Mouse (Mus musculus) hindbrain, embryonic 11.5 days (tissue): ENCODE results near the gene Hist1h2ah. TPM values are rescaled to one million over a fixed set of nuclear protein-coding genes. Genes with fewer than 3 reads are reported as not detected.

Source experiments
- ATAC-seq: fragments of 200-750 bp; cut with Nextera tagmentation; 2 replicates; pipeline ENCODE4 v1.8.0; 2017; ENCODE audit warnings: mild to moderate bottlenecking, moderate TSS enrichment, moderate library complexity; ENCODE audit not compliant: low FRiP score
- DNase-seq: peaks from one replicate; pipeline ENCODE4 v3.0.0-alpha.2; 2015; ENCODE audit warnings: low spot score
- H3K27ac ChIP-seq: fragments of 300-500 bp; sonication (generic); 2 replicates; pipeline ENCODE4 v1.5.1; 2014; ENCODE audit warnings: mild to moderate bottlenecking, low read depth, low read length
- H3K27me3 ChIP-seq: fragments of 300-500 bp; sonication (generic); 2 replicates; pipeline ENCODE4 v1.6.1; 2014; ENCODE audit warnings: mild to moderate bottlenecking, low read length, moderate library complexity, mixed read lengths; ENCODE audit not compliant: control insufficient read depth, insufficient read depth
- H3K36me3 ChIP-seq: fragments of 300-500 bp; sonication (generic); 2 replicates; pipeline ENCODE4 v1.6.1; 2014; ENCODE audit warnings: mild to moderate bottlenecking, low read length, moderate library complexity, mixed read lengths; ENCODE audit not compliant: control insufficient read depth, insufficient read depth
- H3K4me1 ChIP-seq: fragments of 300-500 bp; sonication (generic); replicated peaks from 2 replicates; pipeline ENCODE4 v1.6.1; 2014; ENCODE audit warnings: low read length, mixed read lengths; ENCODE audit not compliant: control insufficient read depth, insufficient read depth
- H3K4me2 ChIP-seq: fragments of 300-500 bp; sonication (generic); replicated peaks from 2 replicates; pipeline ENCODE4 v1.6.1; 2014; ENCODE audit warnings: mild to moderate bottlenecking, low read depth, low read length
- H3K4me3 ChIP-seq: fragments of 300-500 bp; sonication (generic); 2 replicates; pipeline ENCODE4 v1.5.1; 2014; ENCODE audit warnings: low read depth, low read length
- H3K9ac ChIP-seq: fragments of 300-500 bp; sonication (generic); 2 replicates; pipeline ENCODE4 v1.6.1; 2014; ENCODE audit warnings: low read depth, low read length
- H3K9me3 ChIP-seq: fragments of 300-500 bp; sonication (generic); 2 replicates; pipeline ENCODE4 v1.6.1; 2016; ENCODE audit warnings: low read length; ENCODE audit not compliant: control insufficient read depth
- WGBS: fragments of 180-500 bp; shearing (Covaris S2); extraction: QIAGEN DNeasy Blood & Tissue Kit; methylation state at CpG from one replicate; pipeline ENCODE4 v1.1.7; 2014; 5-methylcytosine and 5-hydroxymethylcytosine counted together
- polyA plus RNA-seq: library from polyadenylated mRNA; unstranded; fragments of >200 nt; fragmentation: Nextera tagmentation; extraction: Ambion mirVana; gene quantifications from 2 replicates; pipeline ENCODE4 v1.2.1, GENCODE M21; 2014

Hist1h2ah gene
- polyA plus RNA-seq, 1 experiment from 2014 or later, result 11.9 TPM

DNA sequence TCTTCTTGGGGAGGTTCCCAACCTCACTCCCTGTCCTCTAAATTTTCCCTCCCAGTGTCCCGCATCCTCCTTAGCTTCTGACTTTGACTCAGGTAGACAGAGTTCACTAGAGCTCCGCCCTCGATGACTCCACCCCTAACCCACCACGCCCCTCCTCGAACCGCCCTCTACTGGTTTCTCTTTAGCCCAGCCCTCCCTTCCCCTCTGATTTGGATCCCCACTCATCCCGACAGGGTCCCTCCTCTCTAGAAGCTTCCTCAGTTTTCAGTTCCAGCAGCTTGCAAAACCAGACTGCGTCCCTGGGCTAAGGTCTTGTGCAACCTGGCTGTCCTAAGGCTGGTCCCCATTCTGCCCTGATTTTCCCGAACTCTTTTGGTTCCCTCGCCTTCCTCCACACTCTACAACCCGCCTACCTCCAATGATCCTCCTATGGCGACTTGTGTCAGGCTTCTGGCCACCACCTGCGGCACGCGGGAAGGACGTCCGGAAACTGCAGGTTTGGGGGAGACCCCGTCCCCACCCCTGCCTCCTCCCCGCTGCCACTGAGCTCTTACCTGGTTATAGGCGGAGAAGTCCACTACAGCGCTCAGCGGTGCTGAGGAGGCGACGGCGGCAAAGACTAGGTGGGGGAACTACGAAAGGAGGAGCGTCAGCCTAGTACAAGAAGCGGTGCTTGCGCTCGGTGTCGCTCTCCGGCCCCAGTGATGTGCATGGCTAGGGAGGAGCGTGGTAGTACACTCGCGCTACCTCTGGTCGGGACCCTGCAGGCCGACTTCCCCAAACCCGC is 28.8 kb downstream of the Hist1h2ah start:
- H3K9ac ChIP-seq, result no peak overlapping the region
- H3K27me3 ChIP-seq, result peaks cover 95% of the 10 kb centered on the region
- ATAC-seq (peak; percentile 91), DNase-seq (peak; percentile 52)
- H3K36me3 ChIP-seq, result no peaks in the 10 kb centered on the region
- peak overlapping the region; percentile 85 for H3K4me2 ChIP-seq
- H3K4me1 ChIP-seq, result 0 out of 2 replicates have a peak, but pooled peaks cover 2% of the 10 kb centered on the region
- H3K4me3 ChIP-seq, result peak overlapping the region; percentile 46
- no peaks in the 10 kb centered on the region for H3K9me3 ChIP-seq
- H3K27ac ChIP-seq, result no peak overlapping the region
- 1% methylated on average over 38 of the region's 38 CpGs for WGBS

DNA sequence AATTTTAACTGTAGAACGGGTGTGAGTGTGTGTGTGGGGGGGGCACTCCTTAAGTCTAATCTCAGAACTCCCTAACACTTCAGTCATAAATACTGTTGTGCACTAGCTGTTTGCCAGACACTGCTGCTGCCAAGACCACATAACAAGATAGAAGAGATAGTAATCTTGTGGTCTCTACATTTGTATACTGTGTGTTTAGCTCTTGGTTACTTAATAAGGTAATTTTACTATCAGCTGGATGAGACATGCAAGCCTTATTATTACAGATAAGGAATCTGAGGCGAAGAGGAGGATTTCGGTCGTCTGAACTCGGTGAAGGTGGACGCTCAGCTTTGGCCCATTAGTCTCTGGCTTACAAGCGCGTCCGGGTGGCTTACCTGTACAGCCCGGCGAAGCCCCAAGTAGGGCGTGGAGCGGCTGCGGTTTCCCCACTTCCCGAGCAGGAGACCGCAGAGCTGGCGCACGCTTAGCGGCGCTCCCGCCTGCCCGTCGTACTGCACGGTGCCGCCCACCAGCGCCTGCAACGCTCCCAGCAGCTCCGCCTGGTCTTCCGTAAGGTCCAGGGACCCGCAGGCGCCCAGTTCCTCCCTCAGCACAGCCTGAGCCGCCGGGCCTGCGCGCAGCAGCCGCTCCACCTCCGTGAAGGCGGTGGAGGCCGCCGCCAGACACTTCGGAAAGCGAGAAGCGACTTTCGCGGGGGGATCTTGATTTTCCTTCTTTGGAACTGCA is 29.6 kb downstream of the Hist1h2ah start:
- H3K9me3 ChIP-seq, result no peaks in the 10 kb centered on the region
- peak overlapping the region; percentile 85 for H3K4me2 ChIP-seq
- H3K36me3 ChIP-seq, result no peaks in the 10 kb centered on the region
- WGBS, result 1% methylated on average over 44 of the region's 45 CpGs
- H3K4me1 ChIP-seq, result 0 out of 2 replicates have a peak, but pooled peaks cover 2% of the 10 kb centered on the region
- peak overlapping the region; percentile 31; the same call in 1 of the 2 replicates for H3K9ac ChIP-seq
- peaks cover 99% of the 10 kb centered on the region for H3K27me3 ChIP-seq
- DNase-seq, result peak; percentile 75
- H3K27ac ChIP-seq, result no peak overlapping the region
- ATAC-seq, result peak; percentile 76
- peak overlapping the region; percentile 46 for H3K4me3 ChIP-seq

DNA sequence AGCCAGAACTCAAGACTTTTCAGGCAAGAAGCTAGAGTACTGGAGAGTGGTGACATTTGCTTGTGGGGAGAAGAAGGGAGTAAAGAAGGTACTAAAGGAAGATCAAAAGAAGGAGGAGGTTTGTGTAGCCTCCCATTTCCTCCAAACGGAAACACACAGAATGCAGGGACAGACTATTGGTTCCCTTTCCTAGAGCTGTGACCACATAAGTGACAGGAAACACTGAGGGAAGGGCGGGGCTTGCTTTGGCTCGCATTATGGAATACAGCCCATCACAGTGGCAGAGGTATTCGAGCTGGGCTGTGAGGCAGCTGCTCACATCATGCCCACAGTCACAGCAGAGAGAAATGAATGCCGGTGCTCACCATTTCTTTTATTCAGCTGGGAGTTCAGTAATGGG is 33.5 kb downstream of the Hist1h2ah start:
- Histone ChIP-seq H3K4me1 (peaks cover 3% of the 10 kb centered on the region; the same call in 1 of the 2 replicates), H3K4me2 (no peak overlapping the region), H3K4me3 (no peak overlapping the region), H3K9me3 (no peaks in the 10 kb centered on the region), H3K36me3 (no peaks in the 10 kb centered on the region), H3K9ac (no peak overlapping the region), H3K27me3 (peaks cover 98% of the 10 kb centered on the region), H3K27ac (no peak overlapping the region)
- 33% methylated on average over 5 of the region's 5 CpGs for WGBS
- DNase-seq (no peak), ATAC-seq (no peak)

DNA sequence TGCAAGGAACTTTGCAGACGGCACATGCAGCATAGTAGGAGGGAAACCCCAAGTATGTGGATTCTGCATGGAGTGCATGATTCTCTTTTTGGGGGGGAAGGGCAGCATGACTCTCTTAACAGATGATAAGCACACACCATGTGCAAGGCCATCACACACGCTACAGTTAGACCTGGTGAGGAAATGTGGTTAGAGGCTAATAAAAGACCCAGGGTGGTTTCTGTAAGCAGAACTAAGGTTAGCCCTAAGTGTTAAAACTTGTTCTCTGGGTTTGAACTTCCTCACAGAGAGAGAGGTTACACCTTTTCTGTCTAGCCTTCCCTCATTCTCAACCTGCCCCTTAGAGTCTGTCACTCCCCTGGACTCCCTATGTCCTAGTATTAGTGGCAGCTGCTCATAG is 34.0 kb downstream of the Hist1h2ah start:
- Histone ChIP-seq H3K9me3 (no peaks in the 10 kb centered on the region), H3K4me2 (no peak overlapping the region), H3K27me3 (peaks cover 97% of the 10 kb centered on the region), H3K4me1 (peaks cover 2% of the 10 kb centered on the region; the same call in 1 of the 2 replicates), H3K9ac (no peak overlapping the region), H3K27ac (no peak overlapping the region), H3K4me3 (no peak overlapping the region), H3K36me3 (no peaks in the 10 kb centered on the region)
- no peak for ATAC-seq
- 46% methylated on average over 2 of the region's 2 CpGs for WGBS
- DNase-seq, result no peak

DNA sequence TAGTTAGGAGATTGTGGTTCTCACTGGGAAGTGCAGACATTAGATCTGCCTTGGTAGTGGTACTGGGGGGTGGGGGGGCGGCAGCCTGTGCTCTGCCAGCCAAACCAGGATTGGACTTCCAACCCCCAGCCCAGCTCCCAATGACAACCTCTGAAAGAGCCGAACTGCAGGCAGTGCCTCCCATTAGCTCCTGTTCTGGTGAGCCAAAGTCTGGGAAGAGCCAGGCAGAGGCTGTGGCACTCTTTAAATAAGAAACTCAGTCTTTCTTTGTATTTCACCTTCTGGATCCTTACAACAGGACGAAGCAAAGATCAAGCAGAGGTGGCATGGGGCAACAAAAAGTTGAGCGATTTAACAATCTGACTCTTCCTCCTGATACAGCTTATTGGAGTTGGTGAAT is 36.2 kb downstream of the Hist1h2ah start:
- Histone ChIP-seq H3K9me3 (no peaks in the 10 kb centered on the region), H3K9ac (no peak overlapping the region), H3K4me2 (no peak overlapping the region), H3K27ac (no peak overlapping the region), H3K4me3 (no peak overlapping the region), H3K27me3 (peaks cover 89% of the 10 kb centered on the region), H3K4me1 (peaks cover 2% of the 10 kb centered on the region; the same call in 1 of the 2 replicates), H3K36me3 (no peaks in the 10 kb centered on the region)
- DNase-seq (no peak), ATAC-seq (no peak)
- 30% methylated on average over 4 of the region's 4 CpGs for WGBS

DNA sequence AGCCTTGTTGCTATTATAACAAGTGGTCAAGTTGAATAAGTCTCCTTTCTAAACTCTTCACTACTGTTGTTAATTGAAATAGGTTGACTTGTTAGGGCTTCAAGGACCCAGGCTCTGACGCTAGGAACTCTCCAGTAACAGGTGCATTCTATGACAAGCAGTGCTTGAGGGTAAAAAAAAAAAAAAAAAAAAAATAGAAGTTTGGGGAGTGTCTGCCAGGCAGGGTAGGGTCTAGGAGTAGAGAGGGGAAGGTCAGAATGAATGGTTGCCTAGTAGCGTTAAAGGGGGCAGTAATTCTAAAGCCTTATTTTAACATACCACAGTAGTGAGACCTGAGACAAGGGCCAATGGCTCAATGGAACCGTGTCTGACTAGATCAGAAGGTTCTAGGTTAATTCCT is 37.0 kb downstream of the Hist1h2ah start:
- Histone ChIP-seq H3K4me3 (no peak overlapping the region), H3K27ac (no peak overlapping the region), H3K36me3 (no peaks in the 10 kb centered on the region), H3K4me1 (peaks cover 2% of the 10 kb centered on the region; the same call in 1 of the 2 replicates), H3K9ac (no peak overlapping the region), H3K4me2 (no peak overlapping the region), H3K9me3 (no peaks in the 10 kb centered on the region), H3K27me3 (peaks cover 82% of the 10 kb centered on the region)
- WGBS, result 26% methylated on average over 3 of the region's 3 CpGs
- no peak for ATAC-seq
- DNase-seq, result no peak

DNA sequence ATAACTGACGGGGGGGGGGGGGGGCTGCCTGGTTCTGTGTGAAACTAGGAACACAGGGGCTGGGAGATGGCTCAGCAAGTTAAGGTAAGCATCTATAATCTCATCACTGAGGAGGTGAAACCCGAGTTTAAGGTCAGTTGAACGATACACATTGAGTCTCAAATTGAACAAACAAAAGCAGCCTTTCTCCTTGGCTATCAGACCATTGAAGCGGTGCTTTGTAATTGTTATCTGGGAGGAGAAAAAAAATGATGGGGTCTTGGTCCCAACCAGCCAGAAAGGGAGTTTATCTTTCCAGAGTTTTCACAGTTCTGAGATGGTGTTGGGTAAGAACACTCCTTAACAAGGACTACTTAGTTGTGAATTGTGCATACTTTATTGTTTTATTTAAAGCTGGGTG is 37.5 kb downstream of the Hist1h2ah start:
- 5% methylated on average over 4 of the region's 4 CpGs for WGBS
- no peaks in the 10 kb centered on the region for H3K36me3 ChIP-seq
- DNase-seq (no peak), ATAC-seq (no peak)
- H3K4me3 ChIP-seq, result no peak overlapping the region
- no peak overlapping the region for H3K27ac ChIP-seq
- peaks cover 2% of the 10 kb centered on the region; the same call in 1 of the 2 replicates for H3K4me1 ChIP-seq
- H3K9me3 ChIP-seq, result no peaks in the 10 kb centered on the region
- peaks cover 76% of the 10 kb centered on the region for H3K27me3 ChIP-seq
- no peak overlapping the region for H3K9ac ChIP-seq
- H3K4me2 ChIP-seq, result peak overlapping the region; percentile 41; the same call in 1 of the 2 replicates

DNA sequence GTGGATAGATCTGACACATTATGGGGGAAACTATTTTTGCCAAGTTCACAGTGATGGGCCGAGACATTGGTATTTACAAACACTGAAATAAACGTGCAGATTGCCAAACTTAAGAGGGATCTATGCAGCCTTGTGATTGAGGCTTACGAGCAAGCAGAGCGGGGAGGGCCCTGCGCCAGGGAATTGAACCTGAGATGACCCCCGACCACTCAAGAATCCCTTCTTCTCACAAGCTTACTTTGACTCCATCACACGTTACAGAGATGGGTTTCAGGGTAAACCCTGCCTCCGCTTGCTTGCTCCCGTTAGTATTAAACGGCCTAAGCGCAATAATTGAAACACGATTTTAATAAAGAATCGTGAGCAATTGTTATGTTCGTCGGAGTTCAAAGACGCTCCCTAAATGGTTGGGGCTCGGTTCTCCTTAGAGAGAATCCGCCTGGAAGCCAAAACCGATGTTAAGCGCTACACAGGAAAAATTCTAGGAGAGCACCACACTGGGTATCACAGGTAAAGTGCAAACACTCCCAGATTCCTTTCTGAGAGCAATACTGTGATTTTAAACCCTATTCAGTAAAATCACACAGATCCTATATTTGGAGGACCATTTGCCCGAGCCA is 38.1 kb downstream of the Hist1h2ah start:
- no peak overlapping the region for H3K9ac ChIP-seq
- peaks cover 2% of the 10 kb centered on the region; the same call in 1 of the 2 replicates for H3K4me1 ChIP-seq
- no peaks in the 10 kb centered on the region for H3K9me3 ChIP-seq
- peaks cover 71% of the 10 kb centered on the region for H3K27me3 ChIP-seq
- DNase-seq, result peak; percentile 55
- WGBS, result 1% methylated on average over 21 of the region's 21 CpGs
- ATAC-seq, result no peak
- H3K4me3 ChIP-seq, result peak overlapping the region; percentile 23
- no peaks in the 10 kb centered on the region for H3K36me3 ChIP-seq
- peak overlapping the region; percentile 41 for H3K4me2 ChIP-seq
- no peak overlapping the region for H3K27ac ChIP-seq
